Mouse (Mus musculus) MEL (cell line): ENCODE measurements at regions not wholly inside any gene's neighbourhood (a gene's known extent, or its start where the extent isn't known, plus 50 kb on each side); places are given as distances from the start of the nearest gene placed in this dataset.

Experiments used
- DNase-seq: peaks from one replicate; pipeline ENCODE4 v3.0.0; 2011; ENCODE audit warnings: low read depth, low spot score
- H3K27ac ChIP-seq: 2 replicates; pipeline ENCODE4 v1.5.1; 2012; ENCODE audit warnings: low read depth, mild to moderate bottlenecking, control low read depth, low read length, moderate library complexity; ENCODE audit not compliant: control insufficient read depth
- H3K27me3 ChIP-seq, 2 experiments: fragments of 150-350 bp in 1 of 2; sonication (generic) in 1 of 2; 2 replicates each; pipeline ENCODE4 v1.6.1; 2012; ENCODE audit warnings: low read length in 2 of 2, mild to moderate bottlenecking in 2 of 2, improper control_type of control experiment in 1 of 2, moderate library complexity in 1 of 2; ENCODE audit not compliant: insufficient read depth in 2 of 2, control insufficient read depth in 1 of 2
- H3K36me3 ChIP-seq, 2 experiments: 2 replicates each; pipeline ENCODE4 v1.6.1; 2012 to 2014; ENCODE audit warnings: low read length in 2 of 2, improper control_type of control experiment in 1 of 2, inconsistent platforms in 1 of 2, mild to moderate bottlenecking in 1 of 2; ENCODE audit not compliant: insufficient read depth in 2 of 2, control insufficient read depth in 1 of 2
- H3K4me1 ChIP-seq, 2 experiments: fragments of 150-350 bp in 1 of 2; sonication (generic) in 1 of 2; 2 replicates each; pipeline ENCODE4 v1.6.1; 2012; ENCODE audit warnings: low read length in 2 of 2, improper control_type of control experiment in 1 of 2, mild to moderate bottlenecking in 1 of 2; ENCODE audit not compliant: insufficient read depth in 2 of 2, control insufficient read depth in 1 of 2
- H3K4me3 ChIP-seq, 2 experiments: fragments of 150-350 bp in 1 of 2; sonication (generic) in 1 of 2; 2 replicates each; pipeline ENCODE4 v1.5.1; 2012; ENCODE audit warnings: low read depth in 2 of 2, low read length in 2 of 2, mild to moderate bottlenecking in 2 of 2, moderate library complexity in 2 of 2, control low read depth in 1 of 2, improper control_type of control experiment in 1 of 2; ENCODE audit not compliant: control insufficient read depth in 1 of 2, insufficient read depth in 1 of 2
- H3K79me2 ChIP-seq: 2 replicates; pipeline ENCODE4 v1.6.1; 2012; ENCODE audit warnings: mild to moderate bottlenecking, low read length, moderate library complexity; ENCODE audit not compliant: control insufficient read depth, poor library complexity, insufficient read depth
- H3K9ac ChIP-seq: 2 replicates; pipeline ENCODE4 v1.6.1; 2012; ENCODE audit warnings: low read depth, mild to moderate bottlenecking, control low read depth, low read length, moderate library complexity; ENCODE audit not compliant: control insufficient read depth, poor library complexity, severe bottlenecking
- H3K9me3 ChIP-seq: fragments of 150-350 bp; sonication (generic); replicated peaks from 2 replicates; pipeline ENCODE4 v1.6.1; 2012; ENCODE audit warnings: mild to moderate bottlenecking, low read length, improper control_type of control experiment, moderate library complexity; ENCODE audit not compliant: insufficient read depth
- BHLHE40 ChIP-seq: IDR thresholded peaks from 2 replicates; pipeline ENCODE4 v1.6.1; 2012; ENCODE audit warnings: low read depth, mild to moderate bottlenecking, inconsistent platforms, low read length, improper control_type of control experiment, borderline replicate concordance
- ELF1 ChIP-seq: IDR thresholded peaks from 2 replicates; pipeline ENCODE4 v1.6.1; 2014; ENCODE audit warnings: low read depth, mild to moderate bottlenecking, inconsistent platforms, low read length, improper control_type of control experiment, moderate library complexity
- EP300 ChIP-seq, 2 experiments: IDR thresholded peaks; 2 replicates each; pipeline ENCODE4 v1.6.1; 2011; ENCODE audit warnings: improper control_type of control experiment in 2 of 2, low read length in 2 of 2, low read depth in 1 of 2, mild to moderate bottlenecking in 1 of 2
- ETS1 ChIP-seq: IDR thresholded peaks from 2 replicates; pipeline ENCODE4 v1.6.1; 2012; ENCODE audit warnings: low read depth, mild to moderate bottlenecking, inconsistent platforms, low read length, improper control_type of control experiment, moderate library complexity
- GATA1 ChIP-seq: IDR thresholded peaks from 2 replicates; pipeline ENCODE4 v1.6.1; 2011; ENCODE audit warnings: low read depth, low read length, improper control_type of control experiment
- JUND ChIP-seq: IDR thresholded peaks from 2 replicates; pipeline ENCODE4 v1.6.1; 2011; ENCODE audit warnings: low read depth, mild to moderate bottlenecking, improper control_type of control experiment, low read length
- KAT2A ChIP-seq: conservative IDR thresholded peaks from 2 replicates; pipeline ENCODE4 v1.6.1; 2012; ENCODE audit warnings: low read depth, low read length, improper control_type of control experiment, inconsistent platforms
- MAFK ChIP-seq: IDR thresholded peaks from 2 replicates; pipeline ENCODE4 v1.6.1; 2011; ENCODE audit warnings: low read depth, mild to moderate bottlenecking, low read length, improper control_type of control experiment, borderline replicate concordance
- MAZ ChIP-seq: IDR thresholded peaks from 2 replicates; pipeline ENCODE4 v1.6.1; 2012; ENCODE audit warnings: low read depth, mild to moderate bottlenecking, inconsistent platforms, low read length, improper control_type of control experiment
- MEF2A ChIP-seq: IDR thresholded peaks from 2 replicates; pipeline ENCODE4 v1.6.1; 2014; ENCODE audit warnings: low read depth, mild to moderate bottlenecking, inconsistent platforms, low read length, improper control_type of control experiment; ENCODE audit not compliant: poor library complexity, insufficient replicate concordance, severe bottlenecking; ENCODE audit errors: extremely low read depth
- MYB ChIP-seq: IDR thresholded peaks from 2 replicates; pipeline ENCODE4 v1.6.1; 2011; ENCODE audit warnings: mild to moderate bottlenecking, low read depth, low read length, improper control_type of control experiment
- MYC ChIP-seq: IDR thresholded peaks from 2 replicates; pipeline ENCODE4 v1.6.1; 2011; ENCODE audit warnings: low read depth, mild to moderate bottlenecking, low read length, improper control_type of control experiment, moderate library complexity
- NELFE ChIP-seq: IDR thresholded peaks from 2 replicates; pipeline ENCODE4 v1.6.1; 2011; ENCODE audit warnings: low read depth, low read length, improper control_type of control experiment
- NRF1 ChIP-seq: IDR thresholded peaks from 2 replicates; pipeline ENCODE4 v1.6.1; 2014; ENCODE audit warnings: low read depth, mild to moderate bottlenecking, inconsistent platforms, low read length, improper control_type of control experiment, moderate library complexity; ENCODE audit not compliant: poor library complexity, insufficient read depth, severe bottlenecking
- POLR2AphosphoS5 ChIP-seq: IDR thresholded peaks from 2 replicates; pipeline ENCODE4 v1.6.1; 2012; ENCODE audit warnings: low read depth, borderline replicate concordance, mild to moderate bottlenecking, inconsistent platforms, low read length, moderate library complexity, mixed read lengths
- RAD21 ChIP-seq: IDR thresholded peaks from 2 replicates; pipeline ENCODE4 v1.6.1; 2011; ENCODE audit warnings: mild to moderate bottlenecking, low read depth, low read length, improper control_type of control experiment
- RCOR1 ChIP-seq: IDR thresholded peaks from 2 replicates; pipeline ENCODE4 v1.6.1; 2012; ENCODE audit warnings: low read depth, mild to moderate bottlenecking, inconsistent platforms, low read length, improper control_type of control experiment
- SIN3A ChIP-seq: IDR thresholded peaks from 2 replicates; pipeline ENCODE4 v1.6.1; 2012; ENCODE audit warnings: low read length, improper control_type of control experiment, inconsistent platforms
- TBP ChIP-seq: IDR thresholded peaks from 2 replicates; pipeline ENCODE4 v1.8.0; 2011; ENCODE audit warnings: low read depth, low read length, improper control_type of control experiment
- USF2 ChIP-seq, 2 experiments: IDR thresholded peaks; 2 replicates each; pipeline ENCODE4 v1.6.1; 2011 to 2012; ENCODE audit warnings: improper control_type of control experiment in 2 of 2, low read length in 2 of 2, borderline replicate concordance in 1 of 2, inconsistent platforms in 1 of 2, low read depth in 1 of 2, mild to moderate bottlenecking in 1 of 2; ENCODE audit not compliant: insufficient read depth in 1 of 2
- ZKSCAN1 ChIP-seq: IDR thresholded peaks from 2 replicates; pipeline ENCODE4 v1.6.1; 2012; ENCODE audit warnings: low read depth, mild to moderate bottlenecking, inconsistent platforms, low read length, improper control_type of control experiment, moderate library complexity
- ZMIZ1 ChIP-seq: IDR thresholded peaks from 2 replicates; pipeline ENCODE4 v1.6.1; 2012; ENCODE audit warnings: low read depth, mild to moderate bottlenecking, inconsistent platforms, low read length, improper control_type of control experiment, moderate library complexity
- ZNF384 ChIP-seq: IDR thresholded peaks from 2 replicates; pipeline ENCODE4 v1.6.1; 2012; ENCODE audit warnings: low read depth, mild to moderate bottlenecking, inconsistent platforms, low read length, improper control_type of control experiment

DNA sequence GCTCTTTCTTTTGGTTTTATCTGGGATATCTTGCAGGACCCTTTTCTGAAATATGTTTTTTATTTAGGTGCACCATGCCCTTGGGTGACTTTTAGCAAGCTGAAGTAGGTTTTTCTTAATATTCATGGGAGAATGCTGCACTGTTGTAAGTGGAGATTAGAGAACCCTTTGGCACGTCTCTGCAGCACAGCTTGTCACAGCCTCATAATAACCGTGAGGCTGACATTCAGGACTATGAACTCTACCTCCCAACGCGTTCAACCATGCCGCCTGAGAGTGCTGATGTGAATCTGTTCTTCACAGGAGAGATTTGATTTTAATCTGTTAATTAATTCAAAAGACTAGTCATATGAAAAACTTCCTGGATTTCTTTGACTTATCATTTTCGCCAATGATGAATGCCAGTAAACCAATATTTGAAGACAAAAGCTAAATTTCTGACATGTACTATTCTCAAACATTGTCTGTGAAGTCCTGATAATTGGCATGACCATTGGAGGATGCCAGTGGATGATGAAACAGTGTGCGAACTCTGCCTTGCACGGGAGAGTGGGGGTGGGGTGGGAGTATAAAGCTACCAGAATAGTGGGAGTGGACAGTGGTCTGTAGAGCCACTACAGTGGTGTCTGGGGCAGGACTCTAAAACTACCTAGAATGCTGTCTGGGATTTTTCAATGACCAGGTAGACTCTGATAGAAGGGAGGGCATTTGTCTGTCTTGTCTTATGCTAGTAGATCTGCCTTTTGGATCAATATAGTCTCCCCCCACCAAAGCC is 324.8 kb upstream of the Fam241a start:
- no peaks in the 10 kb centered on the region for H3K27me3 ChIP-seq
- DNase-seq = no peak
- H3K27ac ChIP-seq = no peak overlapping the region
- H3K4me1 ChIP-seq = no peaks in the 10 kb centered on the region
- H3K9me3 ChIP-seq = no peaks in the 10 kb centered on the region
- H3K9ac ChIP-seq = no peak overlapping the region
- H3K36me3 ChIP-seq = no peaks in the 10 kb centered on the region
- no peak for TF ChIP-seq RCOR1
- TF ChIP-seq POLR2AphosphoS5 = no peak
- TF ChIP-seq MYC = no peak
- TF ChIP-seq ZMIZ1 = no peak
- no peak for TF ChIP-seq BHLHE40
- TF ChIP-seq TBP = no peak
- TF ChIP-seq MAFK = no peak
- no peak for TF ChIP-seq MAZ
- TF ChIP-seq NRF1 = no peak
- no peak for TF ChIP-seq ELF1
- TF ChIP-seq MYB = no peak
- no peaks in the 10 kb centered on the region for H3K79me2 ChIP-seq
- no peak overlapping the region for H3K4me3 ChIP-seq

GRCm38 (mm10) chr3:128217765-128218415 is 321.8 kb upstream of the Fam241a start:
- Histone ChIP-seq H3K27me3 (no peaks in the 10 kb centered on the region), H3K4me1 (no peaks in the 10 kb centered on the region), H3K79me2 (no peaks in the 10 kb centered on the region), H3K36me3 (no peaks in the 10 kb centered on the region), H3K4me3 (no peak overlapping the region), H3K27ac (no peak overlapping the region), H3K9ac (no peak overlapping the region), H3K9me3 (no peaks in the 10 kb centered on the region)
- no peak for DNase-seq
- TF ChIP-seq MAZ (no peak), SIN3A (no peak), NELFE (no peak), RAD21 (no peak), KAT2A (no peak), JUND (no peak), GATA1 (no peak), USF2 (IDR thresholded peaks at IDR 0.05; ENCODE audit: borderline replicate concordance in 1 of 2, insufficient read depth in 1 of 2, low read depth in 1 of 2, low read length in 2 of 2) (no peak), MAFK (no peak), POLR2AphosphoS5 (no peak), ETS1 (no peak), EP300 (IDR thresholded peaks at IDR 0.05; ENCODE audit: low read depth in 1 of 2, low read length in 2 of 2) (no peak), MEF2A (no peak), ZNF384 (no peak), ZKSCAN1 (no peak)
